Mouse (Mus musculus): Measurements from ENCODE around the gene Try4. TPM values are rescaled to one million over a fixed set of nuclear protein-coding genes. Genes with fewer than 3 reads are reported as not detected.
"Not testable (repeated sequence)": the region's sequence is repeated elsewhere in the genome, so short reads cannot be mapped to it uniquely, and the experiment has no call there.

The Try4 gene
- polyA plus RNA-seq (2015; fragmentation: Nextera tagmentation; extraction: Ambion mirVana): not detected in 2 replicates

GRCm38 (mm10) chr6:41301969-41302368 is at the start of gene Try4:
Try4 (plus strand) TSS chr6:41302269.
- no peak within 1 kb of the TSS for H3K9ac ChIP-seq
- ATAC-seq (ENCODE audit: insufficient number of reproducible peaks, low FRiP score, low TSS enrichment, low read depth): no peak

GRCm38 (mm10) chr6:41253314-41253713 is 48.8 kb upstream of the Try4 start:
- H3K9me3 ChIP-seq; ATAC-seq (ENCODE audit: insufficient number of reproducible peaks, low FRiP score, low TSS enrichment, low read depth); H3K4me1 ChIP-seq; H3K27ac ChIP-seq; H3K36me3 ChIP-seq; H3K4me3 ChIP-seq; H3K27me3 ChIP-seq; H3K4me2 ChIP-seq; H3K9ac ChIP-seq: not testable (repeated sequence)
- WGBS: 86% methylated on average over 9 of the region's 9 CpGs

More at GRCm38 (mm10) chr6:41301969-41302368, at the start of gene Try4:
- no peaks in the 10 kb centered on the region for H3K9me3 ChIP-seq
- no peak within 1 kb of the TSS for H3K27ac ChIP-seq
- H3K4me1 ChIP-seq: no peaks in the 10 kb centered on the region
- 86% methylated on average over 1 of the region's 1 CpGs for WGBS
- H3K4me3 ChIP-seq: no peak within 1 kb of the TSS
- H3K27me3 ChIP-seq: no peaks in the 10 kb centered on the region
- H3K4me2 ChIP-seq: no peak within 1 kb of the TSS
- H3K36me3 ChIP-seq: no peaks in the 10 kb centered on the region

GRCm38 (mm10) chr6:41256424-41256823 is 45.6 kb upstream of the Try4 start:
- Histone ChIP-seq H3K9ac (no peak overlapping the region), H3K4me2 (no peak overlapping the region), H3K27me3 (no peaks in the 10 kb centered on the region), H3K36me3 (no peaks in the 10 kb centered on the region), H3K4me3 (no peak overlapping the region), H3K9me3 (no peaks in the 10 kb centered on the region), H3K4me1 (no peaks in the 10 kb centered on the region), H3K27ac (no peak overlapping the region)
- ATAC-seq (ENCODE audit: insufficient number of reproducible peaks, low FRiP score, low TSS enrichment, low read depth): no peak
- WGBS: 82% methylated on average over 2 of the region's 2 CpGs

- H3K4me1 ChIP-seq: no peaks in the 10 kb centered on the region
- H3K4me2 ChIP-seq: no peak overlapping the region
- no peak overlapping the region for H3K9ac ChIP-seq
- no peak for ATAC-seq (ENCODE audit: insufficient number of reproducible peaks, low FRiP score, low TSS enrichment, low read depth)
- H3K4me3 ChIP-seq: no peak overlapping the region
- H3K27me3 ChIP-seq: no peaks in the 10 kb centered on the region
- WGBS: 74% methylated on average over 3 of the region's 3 CpGs
- H3K36me3 ChIP-seq: no peaks in the 10 kb centered on the region
- H3K27ac ChIP-seq: no peak overlapping the region
- no peaks in the 10 kb centered on the region for H3K9me3 ChIP-seq
Observed at GRCm38 (mm10) chr6:41257432-41257831, 44.6 kb upstream of the Try4 start.

GRCm38 (mm10) chr6:41262796-41263195 is 39.3 kb upstream of the Try4 start:
- H3K27me3 ChIP-seq: no peaks in the 10 kb centered on the region
- no peak for ATAC-seq (ENCODE audit: insufficient number of reproducible peaks, low FRiP score, low TSS enrichment, low read depth)
- no peaks in the 10 kb centered on the region for H3K9me3 ChIP-seq
- H3K36me3 ChIP-seq: no peaks in the 10 kb centered on the region
- H3K4me3 ChIP-seq: no peak overlapping the region
- no peak overlapping the region for H3K9ac ChIP-seq
- no peak overlapping the region for H3K4me2 ChIP-seq
- 40% methylated on average over 3 of the region's 3 CpGs for WGBS
- H3K4me1 ChIP-seq: no peaks in the 10 kb centered on the region
- no peak overlapping the region for H3K27ac ChIP-seq

- ATAC-seq (ENCODE audit: insufficient number of reproducible peaks, low FRiP score, low TSS enrichment, low read depth): no peak
- Histone ChIP-seq H3K4me3 (no peak overlapping the region), H3K9ac (no peak overlapping the region), H3K9me3 (no peaks in the 10 kb centered on the region), H3K27me3 (no peaks in the 10 kb centered on the region), H3K4me2 (no peak overlapping the region), H3K36me3 (no peaks in the 10 kb centered on the region), H3K4me1 (no peaks in the 10 kb centered on the region), H3K27ac (no peak overlapping the region)
- WGBS: 84% methylated on average over 6 of the region's 6 CpGs
Observed at GRCm38 (mm10) chr6:41266140-41266539, 35.9 kb upstream of the Try4 start.

- no peak overlapping the region for H3K27ac ChIP-seq
- no peaks in the 10 kb centered on the region for H3K9me3 ChIP-seq
- ATAC-seq (ENCODE audit: insufficient number of reproducible peaks, low FRiP score, low TSS enrichment, low read depth): no peak
- no peak overlapping the region for H3K4me3 ChIP-seq
- no peak overlapping the region for H3K9ac ChIP-seq
- 23% methylated on average over 1 of the region's 1 CpGs for WGBS
- no peaks in the 10 kb centered on the region for H3K36me3 ChIP-seq
- H3K4me1 ChIP-seq: no peaks in the 10 kb centered on the region
- H3K4me2 ChIP-seq: no peak overlapping the region
- no peaks in the 10 kb centered on the region for H3K27me3 ChIP-seq
Observed at GRCm38 (mm10) chr6:41298255-41298654, 3.8 kb upstream of the Try4 start.

- 68% methylated on average over 3 of the region's 3 CpGs for WGBS
Observed at GRCm38 (mm10) chr6:41316741-41317140, 14.7 kb downstream of the Try4 start, which contains the start of gene Try5. Try5 (minus strand) TSS chr6:41316841.

GRCm38 (mm10) chr6:41353932-41354331 is 51.9 kb downstream of the Try4 start, which contains the start of gene Try10:
Try10 (plus strand) TSS chr6:41354105.
- Histone ChIP-seq H3K27ac (no peak within 1 kb of the TSS), H3K4me1 (no peaks in the 10 kb centered on the region), H3K4me3 (no peak within 1 kb of the TSS), H3K4me2 (no peak within 1 kb of the TSS), H3K27me3 (no peaks in the 10 kb centered on the region), H3K36me3 (no peaks in the 10 kb centered on the region), H3K9ac (no peak within 1 kb of the TSS), H3K9me3 (no peaks in the 10 kb centered on the region)
- 79% methylated on average over 2 of the region's 2 CpGs for WGBS
- ATAC-seq (ENCODE audit: insufficient number of reproducible peaks, low FRiP score, low TSS enrichment, low read depth): no peak

More at GRCm38 (mm10) chr6:41316741-41317140, 14.7 kb downstream of the Try4 start, which contains the start of gene Try5:
- H3K36me3 ChIP-seq; ATAC-seq (ENCODE audit: insufficient number of reproducible peaks, low FRiP score, low TSS enrichment, low read depth); H3K27ac ChIP-seq; H3K4me2 ChIP-seq; H3K9me3 ChIP-seq; H3K4me1 ChIP-seq; H3K27me3 ChIP-seq; H3K4me3 ChIP-seq; H3K9ac ChIP-seq: not testable (repeated sequence)

Other genes with a start within 250 kb of the Try4 start
- not detected in 2 replicates for gene Try5, start 14.6 kb downstream of the Try4 start, polyA plus RNA-seq (2015; fragmentation: Nextera tagmentation; extraction: Ambion mirVana)
- gene Try10, start 51.8 kb downstream of the Try4 start, polyA plus RNA-seq (2015; fragmentation: Nextera tagmentation; extraction: Ambion mirVana): 0.32 TPM in 1 of 2 replicates, not detected in the other
- not detected in 2 replicates for gene Prss3, start 75.4 kb downstream of the Try4 start, polyA plus RNA-seq (2015; fragmentation: Nextera tagmentation; extraction: Ambion mirVana)
- gene Gm5771, start 90.1 kb downstream of the Try4 start, polyA plus RNA-seq (2015; fragmentation: Nextera tagmentation; extraction: Ambion mirVana): not detected in 2 replicates
- not detected in 2 replicates for gene Gm10334, start 143.9 kb downstream of the Try4 start, polyA plus RNA-seq (2015; fragmentation: Nextera tagmentation; extraction: Ambion mirVana)
- not detected in 2 replicates for gene Prss1, start 156.7 kb downstream of the Try4 start, polyA plus RNA-seq (2015; fragmentation: Nextera tagmentation; extraction: Ambion mirVana)
- gene Prss2, start 219.5 kb downstream of the Try4 start, polyA plus RNA-seq (2015; fragmentation: Nextera tagmentation; extraction: Ambion mirVana): not detected in 2 replicates

Data from limb, embryonic 15.5 days (tissue).